ENCODE assay signal across 20 mouse cellular contexts in genomic region chr2:102725054-102725453, GRCm38 (mm10).
DNase-seq lines count a peak whose midpoint lies in the region; ATAC-seq and TF ChIP-seq lines count a peak whose summit lies in the region.
"Had no signal": no experiment of that assay in that cellular context is flagged by ENCODE, and none has a peak within 500 bp of the region (broad histone marks: within the 10 kb centered on the region; RNA-seq: fewer than 3 reads in every experiment).

No protein-coding gene starts in this region.

- peaks cover 34% of the 10 kb centered on the region for H3K4me1 ChIP-seq in heart, embryonic 10.5 days
- peaks cover 16 to 52% of the 10 kb centered on the region in 2 experiments for H3K4me1 ChIP-seq in CH12.LX (ENCODE audit: control insufficient read depth in 1 of 2, insufficient read depth in 2 of 2)
- no peaks in the 10 kb centered on the region for H3K4me1 ChIP-seq in midbrain, embryonic 14.5 days (ENCODE audit: control insufficient read depth, insufficient read depth, low read length)
- H3K4me1 ChIP-seq: hindbrain, embryonic 10.5 days; intestine, embryonic 15.5 days had no signal

- peak overlapping the region; percentile 22; the same call in 1 of the 2 replicates for H3K27ac ChIP-seq in heart, embryonic 10.5 days
- H3K27ac ChIP-seq in CH12.LX (ENCODE audit: insufficient read depth, low read depth), result peak overlapping the region; percentile 65
- no peak overlapping the region for H3K27ac ChIP-seq in midbrain, embryonic 14.5 days (replicated peaks; ENCODE audit: low read depth, low read length)
- H3K27ac ChIP-seq: forebrain, embryonic 13.5 days; gastrocnemius, adult 2 months; heart, embryonic 15.5 days; hindbrain, embryonic 10.5 days; hindbrain, embryonic 14.5 days; intestine, embryonic 15.5 days had no signal

- dilution Hi-C loops in CH12.LX (cut with MboI; ENCODE audit: extremely low pct_ligation_motif_present, extremely low pct_unique_long_range_greater_than_20kb, low sequenced_read_pairs), result no loop called here

- no peak for DNase-seq in heart, embryonic 10.5 days (ENCODE audit: low spot score)
- DNase-seq in heart, postnatal 4 days, result no peak
- DNase-seq in CH12.LX (ENCODE audit: extremely low read depth) (peak; percentile 58), NIH3T3 (ENCODE audit: low read depth) (peak; percentile 11)
- peak; percentile 44 for DNase-seq in telencephalon, adult 2 months (ENCODE audit: low read depth, low spot score)
- DNase-seq in midbrain, embryonic 14.5 days, result no peak
- DNase-seq: adrenal gland, postnatal 10 days; cerebellum, adult 18-20 months; cerebellum, adult 9-11 months; cerebellum, postnatal 36 days; gastrocnemius, adult 2 months; gastrocnemius, postnatal 25 days; heart, postnatal 14 days had no signal

- in situ Hi-C loops in CH12.LX (cut with MboI; ENCODE audit: low pct_ligation_motif_present, low pct_unique_long_range_greater_than_20kb, low sequenced_read_pairs), result no loop called here

- no peaks in the 10 kb centered on the region for H3K27me3 ChIP-seq in heart, embryonic 10.5 days (ENCODE audit: insufficient read depth, poor library complexity, severe bottlenecking)
- H3K27me3 ChIP-seq in CH12.LX (replicated peaks), result no peaks in the 10 kb centered on the region
- H3K27me3 ChIP-seq in midbrain, embryonic 14.5 days (ENCODE audit: control insufficient read depth, insufficient read depth, low read length), result no peaks in the 10 kb centered on the region
- H3K27me3 ChIP-seq: forebrain, embryonic 13.5 days; heart, embryonic 15.5 days; intestine, embryonic 15.5 days had no signal

- WGBS in heart, embryonic 10.5 days, result 37% methylated on average over 3 of the region's 3 CpGs
- 87% methylated on average over 3 of the region's 3 CpGs for WGBS in midbrain, embryonic 14.5 days

- no peaks in the 10 kb centered on the region for H3K79me2 ChIP-seq in CH12.LX (replicated peaks; ENCODE audit: control insufficient read depth, extremely low read depth, insufficient read depth, poor library complexity, severe bottlenecking)

- TF ChIP-seq POLR2A in CH12.LX (IDR thresholded peaks at IDR 0.05; ENCODE audit: low read depth, low read length), result no peak

- ATAC-seq in midbrain, embryonic 14.5 days (ENCODE audit: low FRiP score, low TSS enrichment), result no peak
- ATAC-seq: forebrain, embryonic 13.5 days; intestine, embryonic 15.5 days had no signal

- peak; percentile 28; the same call in 1 of the 2 replicates for TF ChIP-seq EP300 in CH12.LX (IDR thresholded peaks at IDR 0.05; ENCODE audit: low read length)

- no peak overlapping the region for H3K4me3 ChIP-seq in heart, embryonic 10.5 days
- no peak overlapping the region for H3K4me3 ChIP-seq in CH12.LX (replicated peaks in 1 of 3; ENCODE audit: low read depth in 2 of 3, low read length in 2 of 3, poor library complexity in 1 of 3)
- no peak overlapping the region for H3K4me3 ChIP-seq in midbrain, embryonic 14.5 days (replicated peaks; ENCODE audit: low read depth, low read length)
- H3K4me3 ChIP-seq: forebrain, embryonic 13.5 days; gastrocnemius, adult 2 months; heart, embryonic 15.5 days; hindbrain, embryonic 10.5 days; intestine, embryonic 15.5 days had no signal

- 0 out of 2 replicates have a peak overlapping the region, but pooled peaks have one; percentile 0 for H3K4me2 ChIP-seq in CH12.LX (ENCODE audit: insufficient read depth, low read depth, poor library complexity, severe bottlenecking)
- no peak overlapping the region for H3K4me2 ChIP-seq in midbrain, embryonic 14.5 days (ENCODE audit: low read length)
- H3K4me2 ChIP-seq: forebrain, embryonic 13.5 days; heart, embryonic 11.5 days; heart, embryonic 15.5 days; hindbrain, embryonic 14.5 days; intestine, embryonic 15.5 days had no signal

- no peak for TF ChIP-seq CTCF in CH12.LX (conservative IDR thresholded peaks at IDR 0.05 in 1 of 2, IDR thresholded peaks at IDR 0.05 in 1 of 2; ENCODE audit: low read depth in 2 of 2, low read length in 2 of 2)

- no peak for TF ChIP-seq RAD21 in CH12.LX (IDR thresholded peaks at IDR 0.05; ENCODE audit: low read depth, low read length)

- no peaks in the 10 kb centered on the region for H3K9me3 ChIP-seq in heart, embryonic 10.5 days
- H3K9me3 ChIP-seq in CH12.LX (replicated peaks; ENCODE audit: low read length), result peaks cover 5% of the 10 kb centered on the region
- no peaks in the 10 kb centered on the region for H3K9me3 ChIP-seq in midbrain, embryonic 14.5 days (ENCODE audit: control insufficient read depth, low read length)
- H3K9me3 ChIP-seq: forebrain, embryonic 13.5 days; G1E; heart, embryonic 15.5 days; hindbrain, embryonic 10.5 days; intestine, embryonic 15.5 days had no signal

- H3K9ac ChIP-seq in CH12.LX (ENCODE audit: insufficient read depth, low read depth), result peak overlapping the region; percentile 15
- no peak overlapping the region for H3K9ac ChIP-seq in midbrain, embryonic 14.5 days (replicated peaks; ENCODE audit: low read length)
- H3K9ac ChIP-seq: forebrain, embryonic 13.5 days; heart, embryonic 15.5 days; hindbrain, embryonic 14.5 days; intestine, embryonic 15.5 days had no signal

- H3K36me3 ChIP-seq in heart, embryonic 10.5 days, result no peaks in the 10 kb centered on the region
- no peaks in the 10 kb centered on the region for H3K36me3 ChIP-seq in CH12.LX (replicated peaks in 1 of 2; ENCODE audit: control insufficient read depth in 1 of 2, insufficient read depth in 1 of 2, low read length in 1 of 2)
- H3K36me3 ChIP-seq in midbrain, embryonic 14.5 days (ENCODE audit: control insufficient read depth, insufficient read depth, low read length), result no peaks in the 10 kb centered on the region
- H3K36me3 ChIP-seq: G1E; heart, embryonic 15.5 days; hindbrain, embryonic 10.5 days; intestine, embryonic 15.5 days had no signal

TF ChIP-seq in CH12.LX, 34 proteins besides CTCF, POLR2A, EP300 and RAD21:
- TF ChIP-seq MAZ (IDR thresholded peaks at IDR 0.05; ENCODE audit: low read depth, low read length) (0 out of 2 replicates have a peak, but pooled peaks have one; percentile 47), MEF2A (IDR thresholded peaks at IDR 0.05; ENCODE audit: borderline replicate concordance, low read depth, low read length) (peak; percentile 80), GABPA (IDR thresholded peaks at IDR 0.05; ENCODE audit: insufficient replicate concordance, low read depth, low read length) (no peak), ETS1 (conservative IDR thresholded peaks at IDR 0.05; ENCODE audit: low read depth, low read length) (peak; percentile 81), CHD2 (IDR thresholded peaks at IDR 0.05; ENCODE audit: low read length) (no peak), CHD1 (IDR thresholded peaks at IDR 0.05; ENCODE audit: low read depth, low read length) (no peak), MAX (IDR thresholded peaks at IDR 0.05; ENCODE audit: low read length) (peak; percentile 29; the same call in 1 of the 2 replicates), TBP (conservative IDR thresholded peaks at IDR 0.05; ENCODE audit: low read depth, low read length) (no peak), ZNF384 (IDR thresholded peaks at IDR 0.05; ENCODE audit: low read depth, low read length) (no peak), TCF12 (IDR thresholded peaks at IDR 0.05; ENCODE audit: low read depth, low read length) (no peak), ZC3H11A (IDR thresholded peaks at IDR 0.05; ENCODE audit: low read depth, low read length) (no peak), E2F4 (IDR thresholded peaks at IDR 0.05; ENCODE audit: insufficient replicate concordance, low read depth, low read length) (no peak), MAFK (IDR thresholded peaks at IDR 0.05; ENCODE audit: insufficient replicate concordance, low read length) (no peak), MYC (IDR thresholded peaks at IDR 0.05; ENCODE audit: low read depth, low read length) (0 out of 2 replicates have a peak, but pooled peaks have one; percentile 13), PAX5 (IDR thresholded peaks at IDR 0.05; ENCODE audit: low read length) (no peak), SMC3 (IDR thresholded peaks at IDR 0.05; ENCODE audit: low read depth, low read length) (no peak)

Comparison
In these comparisons a context has a peak if more than half of its experiments do, and no peak if none do; other contexts are left out.
1. DNase-seq: peak in CH12.LX (single experiment), NIH3T3 (single experiment) and telencephalon, adult 2 months (single experiment); none in heart, embryonic 10.5 days (single experiment), heart, postnatal 4 days (single experiment) and midbrain, embryonic 14.5 days (single experiment).